Mouse (Mus musculus) lung, postnatal 0 days (tissue): ENCODE results near the gene Nodal.

Source experiments
- CTCF ChIP-seq: IDR thresholded peaks from 2 replicates; pipeline ENCODE4 v1.5.1; 2016; ENCODE audit warnings: antibody characterized with exemption, mild to moderate bottlenecking
- EP300 ChIP-seq: IDR thresholded peaks from 2 replicates; pipeline ENCODE4 v1.6.1; 2016; ENCODE audit warnings: antibody characterized with exemption, mild to moderate bottlenecking, control low read depth

GRCm38 (mm10) chr10:61400407-61400806 lies 17.4 kb upstream of the Nodal start:
- TF ChIP-seq CTCF (no peak), EP300 (no peak)
